Mouse (Mus musculus): ENCODE measurements around the gene Dab2. TPM values are rescaled to one million over a fixed set of nuclear protein-coding genes. Genes with fewer than 3 reads are reported as not detected.

Gene Dab2
- polyA plus RNA-seq, 1 experiment from 2014 or later, result 66.0 TPM

GRCm38 (mm10) chr15:6388631-6389030 is 89.0 kb downstream of the Dab2 start:
- peak overlapping the region; percentile 47 for H3K4me2 ChIP-seq (replicated peaks; ENCODE audit: low read depth, low read length)
- H3K36me3 ChIP-seq (ENCODE audit: control insufficient read depth, insufficient read depth, low read length), result no peaks in the 10 kb centered on the region
- H3K4me1 ChIP-seq (ENCODE audit: control insufficient read depth, insufficient read depth, low read length), result peaks cover 8% of the 10 kb centered on the region; the same call in 1 of the 2 replicates
- H3K9ac ChIP-seq (replicated peaks; ENCODE audit: low read depth, low read length), result peak overlapping the region; percentile 46; the same call in 1 of the 2 replicates
- no peak for ATAC-seq (ENCODE audit: insufficient number of reproducible peaks, insufficient read depth, low FRiP score, low read depth)
- no peaks in the 10 kb centered on the region for H3K9me3 ChIP-seq (ENCODE audit: control insufficient read depth, low read depth, low read length)
- H3K27me3 ChIP-seq (ENCODE audit: control insufficient read depth, insufficient read depth, low read length), result no peaks in the 10 kb centered on the region
- H3K27ac ChIP-seq (ENCODE audit: low read length), result no peak overlapping the region
- WGBS, result 87% methylated on average over 7 of the region's 7 CpGs
- H3K4me3 ChIP-seq (ENCODE audit: low read depth, low read length), result peak overlapping the region; percentile 45

DNA sequence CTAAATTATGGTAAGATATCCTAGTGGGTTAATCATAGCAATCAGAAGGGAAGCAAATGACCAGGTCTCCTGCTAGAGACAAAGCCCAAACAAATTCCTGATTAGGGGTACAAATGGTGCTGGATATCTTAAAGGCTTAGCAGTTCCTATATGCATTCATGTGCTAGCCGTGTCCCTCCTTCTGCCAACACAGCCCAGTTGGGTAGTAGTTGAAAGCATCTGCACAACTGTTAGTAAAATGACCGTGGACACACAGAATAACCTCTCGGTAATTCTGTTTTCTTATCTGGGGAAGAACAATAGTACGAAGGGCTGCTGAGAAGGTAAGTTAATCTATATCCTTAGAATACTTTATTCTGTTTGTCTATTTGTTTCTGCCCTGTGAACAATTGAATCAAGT is 90.5 kb downstream of the Dab2 start:
- Histone ChIP-seq H3K27ac (ENCODE audit: low read length) (no peak overlapping the region), H3K4me1 (ENCODE audit: control insufficient read depth, insufficient read depth, low read length) (0 out of 2 replicates have a peak, but pooled peaks cover 4% of the 10 kb centered on the region), H3K9me3 (ENCODE audit: control insufficient read depth, low read depth, low read length) (no peaks in the 10 kb centered on the region), H3K9ac (replicated peaks; ENCODE audit: low read depth, low read length) (no peak overlapping the region), H3K36me3 (ENCODE audit: control insufficient read depth, insufficient read depth, low read length) (no peaks in the 10 kb centered on the region), H3K4me3 (ENCODE audit: low read depth, low read length) (no peak overlapping the region), H3K27me3 (ENCODE audit: control insufficient read depth, insufficient read depth, low read length) (no peaks in the 10 kb centered on the region), H3K4me2 (replicated peaks; ENCODE audit: low read depth, low read length) (0 out of 2 replicates have a peak overlapping the region, but pooled peaks have one; percentile 7)
- ATAC-seq (ENCODE audit: insufficient number of reproducible peaks, insufficient read depth, low FRiP score, low read depth), result no peak
- 69% methylated on average over 4 of the region's 4 CpGs for WGBS

DNA sequence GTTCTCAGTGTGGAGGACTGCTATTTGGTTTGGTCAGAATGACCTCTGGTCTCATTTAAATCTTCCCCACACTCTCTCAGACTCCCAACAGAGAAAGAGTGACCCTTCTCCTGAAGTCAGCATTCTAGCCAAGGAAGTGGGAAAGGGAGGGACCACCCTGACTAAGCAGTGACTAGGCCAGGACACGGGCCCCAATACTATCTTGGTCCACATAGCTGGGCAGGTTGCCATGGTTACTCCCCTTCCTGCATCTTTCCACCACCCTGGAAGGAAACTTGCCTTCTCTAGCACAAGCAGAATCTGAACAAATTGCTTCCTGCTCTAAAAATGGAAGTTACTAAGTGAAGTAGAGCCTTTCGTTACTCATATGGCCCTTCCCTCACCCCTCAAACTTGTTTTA is 91.1 kb downstream of the Dab2 start:
- Histone ChIP-seq H3K27me3 (ENCODE audit: control insufficient read depth, insufficient read depth, low read length) (no peaks in the 10 kb centered on the region), H3K36me3 (ENCODE audit: control insufficient read depth, insufficient read depth, low read length) (no peaks in the 10 kb centered on the region), H3K27ac (ENCODE audit: low read length) (no peak overlapping the region), H3K4me3 (ENCODE audit: low read depth, low read length) (no peak overlapping the region), H3K4me2 (replicated peaks; ENCODE audit: low read depth, low read length) (0 out of 2 replicates have a peak overlapping the region, but pooled peaks have one; percentile 7), H3K9ac (replicated peaks; ENCODE audit: low read depth, low read length) (no peak overlapping the region), H3K9me3 (ENCODE audit: control insufficient read depth, low read depth, low read length) (no peaks in the 10 kb centered on the region), H3K4me1 (ENCODE audit: control insufficient read depth, insufficient read depth, low read length) (0 out of 2 replicates have a peak, but pooled peaks cover 4% of the 10 kb centered on the region)
- WGBS, result 29% methylated on average over 2 of the region's 2 CpGs
- ATAC-seq (ENCODE audit: insufficient number of reproducible peaks, insufficient read depth, low FRiP score, low read depth), result no peak

GRCm38 (mm10) chr15:6391886-6392285 is 92.3 kb downstream of the Dab2 start:
- no peak overlapping the region for H3K27ac ChIP-seq (ENCODE audit: low read length)
- no peak overlapping the region for H3K4me2 ChIP-seq (replicated peaks; ENCODE audit: low read depth, low read length)
- H3K4me3 ChIP-seq (ENCODE audit: low read depth, low read length), result no peak overlapping the region
- H3K36me3 ChIP-seq (ENCODE audit: control insufficient read depth, insufficient read depth, low read length), result no peaks in the 10 kb centered on the region; the same call in 1 of the 2 replicates
- no peaks in the 10 kb centered on the region for H3K9me3 ChIP-seq (ENCODE audit: control insufficient read depth, low read depth, low read length)
- H3K27me3 ChIP-seq (ENCODE audit: control insufficient read depth, insufficient read depth, low read length), result no peaks in the 10 kb centered on the region
- ATAC-seq (ENCODE audit: insufficient number of reproducible peaks, insufficient read depth, low FRiP score, low read depth), result no peak
- 86% methylated on average over 3 of the region's 3 CpGs for WGBS
- H3K4me1 ChIP-seq (ENCODE audit: control insufficient read depth, insufficient read depth, low read length), result 0 out of 2 replicates have a peak, but pooled peaks cover 4% of the 10 kb centered on the region
- H3K9ac ChIP-seq (replicated peaks; ENCODE audit: low read depth, low read length), result no peak overlapping the region

GRCm38 (mm10) chr15:6393624-6394023 is 94.0 kb downstream of the Dab2 start:
- Histone ChIP-seq H3K9ac (replicated peaks; ENCODE audit: low read depth, low read length) (no peak overlapping the region), H3K9me3 (ENCODE audit: control insufficient read depth, low read depth, low read length) (no peaks in the 10 kb centered on the region), H3K4me2 (replicated peaks; ENCODE audit: low read depth, low read length) (no peak overlapping the region), H3K4me3 (ENCODE audit: low read depth, low read length) (no peak overlapping the region), H3K27me3 (ENCODE audit: control insufficient read depth, insufficient read depth, low read length) (no peaks in the 10 kb centered on the region), H3K4me1 (ENCODE audit: control insufficient read depth, insufficient read depth, low read length) (0 out of 2 replicates have a peak, but pooled peaks cover 3% of the 10 kb centered on the region), H3K36me3 (ENCODE audit: control insufficient read depth, insufficient read depth, low read length) (no peaks in the 10 kb centered on the region; the same call in 1 of the 2 replicates), H3K27ac (ENCODE audit: low read length) (no peak overlapping the region)
- 91% methylated on average over 4 of the region's 4 CpGs for WGBS
- no peak for ATAC-seq (ENCODE audit: insufficient number of reproducible peaks, insufficient read depth, low FRiP score, low read depth)

DNA sequence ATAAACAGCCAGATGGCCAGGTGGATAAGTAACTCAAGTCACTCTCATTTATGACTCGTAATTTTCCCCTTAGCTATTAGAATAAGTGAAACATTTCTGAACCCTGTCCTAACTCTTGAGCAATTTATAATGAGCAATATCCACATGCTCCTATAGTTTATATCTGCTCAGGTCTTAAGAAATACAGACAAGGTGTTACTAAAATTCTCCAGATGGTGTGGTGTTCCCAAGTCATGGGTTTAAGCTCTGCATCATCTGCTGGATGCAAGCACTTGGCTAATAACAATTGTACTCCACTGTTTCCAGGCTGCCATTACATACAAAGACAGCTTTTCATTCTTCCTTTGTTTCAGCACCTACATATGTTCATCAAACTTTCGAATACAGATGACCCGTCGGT is 98.6 kb downstream of the Dab2 start:
- no peaks in the 10 kb centered on the region for H3K27me3 ChIP-seq (ENCODE audit: control insufficient read depth, insufficient read depth, low read length)
- no peak for ATAC-seq (ENCODE audit: insufficient number of reproducible peaks, insufficient read depth, low FRiP score, low read depth)
- no peak overlapping the region for H3K4me3 ChIP-seq (ENCODE audit: low read depth, low read length)
- 89% methylated on average over 4 of the region's 4 CpGs for WGBS
- no peak overlapping the region for H3K27ac ChIP-seq (ENCODE audit: low read length)
- no peaks in the 10 kb centered on the region for H3K9me3 ChIP-seq (ENCODE audit: control insufficient read depth, low read depth, low read length)
- no peak overlapping the region for H3K9ac ChIP-seq (replicated peaks; ENCODE audit: low read depth, low read length)
- no peak overlapping the region for H3K4me2 ChIP-seq (replicated peaks; ENCODE audit: low read depth, low read length)
- no peaks in the 10 kb centered on the region for H3K4me1 ChIP-seq (ENCODE audit: control insufficient read depth, insufficient read depth, low read length)
- no peaks in the 10 kb centered on the region; the same call in 1 of the 2 replicates for H3K36me3 ChIP-seq (ENCODE audit: control insufficient read depth, insufficient read depth, low read length)

GRCm38 (mm10) chr15:6398881-6399280 is 99.3 kb downstream of the Dab2 start:
- H3K4me3 ChIP-seq (ENCODE audit: low read depth, low read length), result no peak overlapping the region
- H3K4me2 ChIP-seq (replicated peaks; ENCODE audit: low read depth, low read length), result no peak overlapping the region
- H3K36me3 ChIP-seq (ENCODE audit: control insufficient read depth, insufficient read depth, low read length), result no peaks in the 10 kb centered on the region; the same call in 1 of the 2 replicates
- 75% methylated on average over 6 of the region's 6 CpGs for WGBS
- H3K9me3 ChIP-seq (ENCODE audit: control insufficient read depth, low read depth, low read length), result no peaks in the 10 kb centered on the region
- H3K27ac ChIP-seq (ENCODE audit: low read length), result no peak overlapping the region
- H3K27me3 ChIP-seq (ENCODE audit: control insufficient read depth, insufficient read depth, low read length), result no peaks in the 10 kb centered on the region
- H3K9ac ChIP-seq (replicated peaks; ENCODE audit: low read depth, low read length), result no peak overlapping the region
- H3K4me1 ChIP-seq (ENCODE audit: control insufficient read depth, insufficient read depth, low read length), result no peaks in the 10 kb centered on the region
- ATAC-seq (ENCODE audit: insufficient number of reproducible peaks, insufficient read depth, low FRiP score, low read depth), result no peak

GRCm38 (mm10) chr15:6400115-6400514 is 100.5 kb downstream of the Dab2 start:
- Histone ChIP-seq H3K4me3 (ENCODE audit: low read depth, low read length) (no peak overlapping the region), H3K27me3 (ENCODE audit: control insufficient read depth, insufficient read depth, low read length) (no peaks in the 10 kb centered on the region), H3K4me1 (ENCODE audit: control insufficient read depth, insufficient read depth, low read length) (no peaks in the 10 kb centered on the region), H3K9ac (replicated peaks; ENCODE audit: low read depth, low read length) (no peak overlapping the region), H3K36me3 (ENCODE audit: control insufficient read depth, insufficient read depth, low read length) (no peaks in the 10 kb centered on the region; the same call in 1 of the 2 replicates), H3K27ac (ENCODE audit: low read length) (no peak overlapping the region), H3K4me2 (replicated peaks; ENCODE audit: low read depth, low read length) (no peak overlapping the region), H3K9me3 (ENCODE audit: control insufficient read depth, low read depth, low read length) (no peaks in the 10 kb centered on the region)
- 39% methylated on average over 8 of the region's 8 CpGs for WGBS
- ATAC-seq (ENCODE audit: insufficient number of reproducible peaks, insufficient read depth, low FRiP score, low read depth), result no peak

GRCm38 (mm10) chr15:6402433-6402832 is 102.8 kb downstream of the Dab2 start:
- WGBS, result 69% methylated on average over 2 of the region's 2 CpGs
- H3K9ac ChIP-seq (replicated peaks; ENCODE audit: low read depth, low read length), result no peak overlapping the region
- no peak overlapping the region for H3K27ac ChIP-seq (ENCODE audit: low read length)
- no peaks in the 10 kb centered on the region for H3K4me1 ChIP-seq (ENCODE audit: control insufficient read depth, insufficient read depth, low read length)
- no peak overlapping the region for H3K4me3 ChIP-seq (ENCODE audit: low read depth, low read length)
- no peak overlapping the region for H3K4me2 ChIP-seq (replicated peaks; ENCODE audit: low read depth, low read length)
- H3K9me3 ChIP-seq (ENCODE audit: control insufficient read depth, low read depth, low read length), result no peaks in the 10 kb centered on the region
- H3K36me3 ChIP-seq (ENCODE audit: control insufficient read depth, insufficient read depth, low read length), result no peaks in the 10 kb centered on the region; the same call in 1 of the 2 replicates
- no peaks in the 10 kb centered on the region for H3K27me3 ChIP-seq (ENCODE audit: control insufficient read depth, insufficient read depth, low read length)
- no peak for ATAC-seq (ENCODE audit: insufficient number of reproducible peaks, insufficient read depth, low FRiP score, low read depth)
